Mouse (Mus musculus): Measurements from ENCODE around the gene Ifnl3. TPM values are rescaled to one million over a fixed set of nuclear protein-coding genes. Genes with fewer than 3 reads are reported as not detected.
"Not testable (repeated sequence)": the region's sequence is repeated elsewhere in the genome, so short reads cannot be mapped to it uniquely, and the experiment has no call there.

The Ifnl3 gene
- total RNA-seq (2012; rRNA removed): not detected in 2 replicates

GRCm38 (mm10) chr7:28522536-28522935 lies at the start of gene Ifnl3:
TSS of gene Ifnl3 (plus strand) at chr7:28522836.
- H3K9ac ChIP-seq (ENCODE audit: insufficient read depth, low read depth, low read length, poor library complexity, severe bottlenecking); H3K36me3 ChIP-seq (ENCODE audit: control insufficient read depth, insufficient read depth, low read length, poor library complexity, severe bottlenecking); H3K4me1 ChIP-seq (ENCODE audit: control insufficient read depth in 2 of 2, insufficient read depth in 2 of 2, low read length in 2 of 2, poor library complexity in 1 of 2): not testable (repeated sequence)

GRCm38 (mm10) chr7:28476191-28476590 lies 46.4 kb upstream of the Ifnl3 start:
- Histone ChIP-seq H3K4me3 (ENCODE audit: insufficient read depth in 1 of 2, low read depth in 1 of 2, low read length in 2 of 2, poor library complexity in 1 of 2, severe bottlenecking in 1 of 2) (no peak overlapping the region), H3K36me3 (ENCODE audit: control insufficient read depth, insufficient read depth, low read length, poor library complexity, severe bottlenecking) (no peaks in the 10 kb centered on the region), H3K9me3 (ENCODE audit: control insufficient read depth, insufficient read depth, low read depth, low read length) (no peaks in the 10 kb centered on the region), H3K4me1 (ENCODE audit: control insufficient read depth in 2 of 2, insufficient read depth in 2 of 2, low read length in 2 of 2, poor library complexity in 1 of 2) (peaks cover 0 to 9% of the 10 kb centered on the region in 2 experiments; a peak in 1 of 4 replicates), H3K27ac (ENCODE audit: insufficient read depth, low read depth, low read length, poor library complexity, severe bottlenecking) (no peak overlapping the region), H3K9ac (ENCODE audit: insufficient read depth, low read depth, low read length, poor library complexity, severe bottlenecking) (no peak overlapping the region)
- in situ Hi-C loops (cut with MboI; ENCODE audit: low sequenced_read_pairs in 2 of 2, unreplicated experiment in 2 of 2): no loop called here
- TF ChIP-seq HCFC1 (IDR thresholded peaks at IDR 0.05; ENCODE audit: borderline replicate concordance, insufficient read depth, low read length): no peak
- TF ChIP-seq ZNF384 (IDR thresholded peaks at IDR 0.05; ENCODE audit: low read depth, low read length): no peak
- TF ChIP-seq ZC3H11A (IDR thresholded peaks at IDR 0.05; ENCODE audit: borderline replicate concordance, low read depth, low read length): no peak
- no peak for TF ChIP-seq MAFK (IDR thresholded peaks at IDR 0.05; ENCODE audit: insufficient read depth, low read depth, low read length)
- TF ChIP-seq CHD2 (IDR thresholded peaks at IDR 0.05; ENCODE audit: low read depth, low read length): no peak
- DNase-seq (ENCODE audit: low read depth, low spot score): no peak

More at GRCm38 (mm10) chr7:28522536-28522935, at the start of gene Ifnl3:
- H3K4me3 ChIP-seq (ENCODE audit: insufficient read depth in 1 of 2, low read depth in 1 of 2, low read length in 2 of 2, poor library complexity in 1 of 2, severe bottlenecking in 1 of 2); H3K9me3 ChIP-seq (ENCODE audit: control insufficient read depth, insufficient read depth, low read depth, low read length); H3K27ac ChIP-seq (ENCODE audit: insufficient read depth, low read depth, low read length, poor library complexity, severe bottlenecking); in situ Hi-C loops (cut with MboI; ENCODE audit: low sequenced_read_pairs in 2 of 2, unreplicated experiment in 2 of 2); DNase-seq (ENCODE audit: low read depth, low spot score): not testable (repeated sequence)

DNA sequence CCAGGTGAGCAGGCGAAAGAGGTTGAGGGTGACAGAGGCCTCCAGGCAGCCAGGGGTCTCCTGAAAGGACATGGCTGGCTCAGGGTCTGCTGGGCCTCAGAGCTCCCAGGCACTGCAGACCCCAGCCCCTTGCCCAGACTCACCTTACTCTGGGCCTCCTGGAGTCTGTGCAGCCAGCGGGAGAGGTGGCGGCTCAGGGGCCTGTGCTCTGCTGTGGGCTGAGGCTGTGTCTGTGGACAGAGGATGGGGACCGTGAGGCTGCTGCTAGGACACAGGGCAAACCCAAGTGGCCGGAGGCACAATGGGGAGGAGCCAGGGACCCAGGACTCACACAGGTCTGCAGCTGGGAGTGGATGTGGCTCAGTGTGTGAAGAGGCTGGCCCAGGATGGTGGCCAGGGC lies 45.3 kb upstream of the Ifnl3 start:
- peaks cover 0 to 11% of the 10 kb centered on the region in 2 experiments; a peak in 1 of 4 replicates for H3K4me1 ChIP-seq (ENCODE audit: control insufficient read depth in 2 of 2, insufficient read depth in 2 of 2, low read length in 2 of 2, poor library complexity in 1 of 2)
- H3K9ac ChIP-seq (ENCODE audit: insufficient read depth, low read depth, low read length, poor library complexity, severe bottlenecking): no peak overlapping the region
- no peaks in the 10 kb centered on the region for H3K36me3 ChIP-seq (ENCODE audit: control insufficient read depth, insufficient read depth, low read length, poor library complexity, severe bottlenecking)
- no peak for DNase-seq (ENCODE audit: low read depth, low spot score)
- no peaks in the 10 kb centered on the region for H3K9me3 ChIP-seq (ENCODE audit: control insufficient read depth, insufficient read depth, low read depth, low read length)
- H3K27ac ChIP-seq (ENCODE audit: insufficient read depth, low read depth, low read length, poor library complexity, severe bottlenecking): no peak overlapping the region
- in situ Hi-C loops (cut with MboI; ENCODE audit: low sequenced_read_pairs in 2 of 2, unreplicated experiment in 2 of 2): no loop called here
- TF ChIP-seq MAFK (IDR thresholded peaks at IDR 0.05; ENCODE audit: insufficient read depth, low read depth, low read length) (no peak), CHD2 (IDR thresholded peaks at IDR 0.05; ENCODE audit: low read depth, low read length) (no peak), ZNF384 (IDR thresholded peaks at IDR 0.05; ENCODE audit: low read depth, low read length) (no peak), HCFC1 (IDR thresholded peaks at IDR 0.05; ENCODE audit: borderline replicate concordance, insufficient read depth, low read length) (no peak), ZC3H11A (IDR thresholded peaks at IDR 0.05; ENCODE audit: borderline replicate concordance, low read depth, low read length) (no peak)
- H3K4me3 ChIP-seq (ENCODE audit: insufficient read depth in 1 of 2, low read depth in 1 of 2, low read length in 2 of 2, poor library complexity in 1 of 2, severe bottlenecking in 1 of 2): no peak overlapping the region

- H3K4me3 ChIP-seq (ENCODE audit: insufficient read depth in 1 of 2, low read depth in 1 of 2, low read length in 2 of 2, poor library complexity in 1 of 2, severe bottlenecking in 1 of 2): peak overlapping the region in 1 of 2 experiments; percentile 51; a peak in 2 of 4 replicates
- H3K9ac ChIP-seq (ENCODE audit: insufficient read depth, low read depth, low read length, poor library complexity, severe bottlenecking): no peak overlapping the region
- H3K9me3 ChIP-seq (ENCODE audit: control insufficient read depth, insufficient read depth, low read depth, low read length): no peaks in the 10 kb centered on the region
- in situ Hi-C loops (cut with MboI; ENCODE audit: low sequenced_read_pairs in 2 of 2, unreplicated experiment in 2 of 2): no loop called here
- no peaks in the 10 kb centered on the region for H3K36me3 ChIP-seq (ENCODE audit: control insufficient read depth, insufficient read depth, low read length, poor library complexity, severe bottlenecking)
- TF ChIP-seq HCFC1 (IDR thresholded peaks at IDR 0.05; ENCODE audit: borderline replicate concordance, insufficient read depth, low read length): no peak
- no peak for TF ChIP-seq MAFK (IDR thresholded peaks at IDR 0.05; ENCODE audit: insufficient read depth, low read depth, low read length)
- no peak for TF ChIP-seq ZC3H11A (IDR thresholded peaks at IDR 0.05; ENCODE audit: borderline replicate concordance, low read depth, low read length)
- no peak for TF ChIP-seq CHD2 (IDR thresholded peaks at IDR 0.05; ENCODE audit: low read depth, low read length)
- TF ChIP-seq ZNF384 (IDR thresholded peaks at IDR 0.05; ENCODE audit: low read depth, low read length): no peak
- DNase-seq (ENCODE audit: low read depth, low spot score): no peak
- no peak overlapping the region for H3K27ac ChIP-seq (ENCODE audit: insufficient read depth, low read depth, low read length, poor library complexity, severe bottlenecking)
- H3K4me1 ChIP-seq (ENCODE audit: control insufficient read depth in 2 of 2, insufficient read depth in 2 of 2, low read length in 2 of 2, poor library complexity in 1 of 2): peaks cover 0 to 11% of the 10 kb centered on the region in 2 experiments; a peak in 2 of 4 replicates
These were observed 43.8 kb upstream of the Ifnl3 start for GRCm38 (mm10) chr7:28478854-28479253.

DNA sequence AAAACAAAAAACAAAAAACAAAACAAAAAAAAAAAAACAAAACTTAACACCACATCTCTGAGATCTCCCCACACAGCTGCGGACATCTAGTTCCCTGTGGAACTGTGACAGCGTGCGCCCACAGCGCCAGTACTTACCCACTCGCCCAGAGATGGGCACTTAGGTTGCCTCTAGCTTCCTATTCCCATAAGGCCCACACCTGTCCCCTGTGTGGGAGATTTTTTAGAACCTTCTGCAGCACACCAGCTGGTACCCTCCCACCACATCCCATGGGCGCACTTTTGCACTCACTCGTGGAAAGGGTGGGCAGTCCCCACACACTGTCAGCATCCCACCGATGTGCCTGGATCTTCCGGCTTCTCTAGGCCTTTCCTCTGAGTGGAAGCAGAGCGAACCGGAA lies 39.8 kb upstream of the Ifnl3 start:
- no peak overlapping the region for H3K27ac ChIP-seq (ENCODE audit: insufficient read depth, low read depth, low read length, poor library complexity, severe bottlenecking)
- 0 out of 2 replicates have a peak overlapping the region, but pooled peaks have one; percentile 17 for H3K9ac ChIP-seq (ENCODE audit: insufficient read depth, low read depth, low read length, poor library complexity, severe bottlenecking)
- H3K36me3 ChIP-seq (ENCODE audit: control insufficient read depth, insufficient read depth, low read length, poor library complexity, severe bottlenecking): no peaks in the 10 kb centered on the region
- DNase-seq (ENCODE audit: low read depth, low spot score): no peak
- in situ Hi-C loops (cut with MboI; ENCODE audit: low sequenced_read_pairs in 2 of 2, unreplicated experiment in 2 of 2): no loop called here
- H3K9me3 ChIP-seq (ENCODE audit: control insufficient read depth, insufficient read depth, low read depth, low read length): no peaks in the 10 kb centered on the region
- no peak overlapping the region for H3K4me3 ChIP-seq (ENCODE audit: insufficient read depth in 1 of 2, low read depth in 1 of 2, low read length in 2 of 2, poor library complexity in 1 of 2, severe bottlenecking in 1 of 2)
- H3K4me1 ChIP-seq (ENCODE audit: control insufficient read depth in 2 of 2, insufficient read depth in 2 of 2, low read length in 2 of 2, poor library complexity in 1 of 2): peaks cover 0 to 15% of the 10 kb centered on the region in 2 experiments; a peak in 2 of 4 replicates
- TF ChIP-seq ZC3H11A (IDR thresholded peaks at IDR 0.05; ENCODE audit: borderline replicate concordance, low read depth, low read length): no peak

All from ES-E14 (cell line).